In genomic region chr11:68550358-68550757, GRCm38 (mm10) we compare ENCODE assay signal across 14 mouse cellular contexts. TPM values are rescaled to one million over a fixed set of nuclear protein-coding genes. Genes with fewer than 3 reads are reported as not detected.
"Had no signal": no experiment of that assay in that cellular context is flagged by ENCODE, and none has a peak within 500 bp of the region (broad histone marks: within the 10 kb centered on the region; RNA-seq: fewer than 3 reads in every experiment).

No protein-coding gene starts in this region.

- H3K9me3 ChIP-seq: limb, embryonic 15.5 days; liver, embryonic 12.5 days; midbrain, embryonic 12.5 days had no signal

- H3K27me3 ChIP-seq: liver, embryonic 12.5 days had no signal

- H3K4me3 ChIP-seq: limb, embryonic 15.5 days; liver, embryonic 12.5 days; midbrain, embryonic 12.5 days had no signal

- H3K36me3 ChIP-seq: limb, embryonic 15.5 days; liver, embryonic 12.5 days; midbrain, embryonic 12.5 days had no signal

- H3K9ac ChIP-seq: limb, embryonic 15.5 days; liver, embryonic 12.5 days; midbrain, embryonic 12.5 days had no signal

- H3K27ac ChIP-seq: limb, embryonic 15.5 days; liver, embryonic 12.5 days; midbrain, embryonic 12.5 days had no signal

- ATAC-seq: liver, embryonic 12.5 days had no signal

- H3K4me2 ChIP-seq: limb, embryonic 15.5 days; liver, embryonic 12.5 days; midbrain, embryonic 12.5 days had no signal

- H3K4me1 ChIP-seq: liver, embryonic 12.5 days; midbrain, embryonic 12.5 days had no signal

- DNase-seq: kidney, adult 11 months; kidney, adult 9 months; kidney, postnatal 10 days; right cerebral cortex, postnatal 14 days; thymus, postnatal 36 days had no signal

RNA-seq across cellular contexts. Expression of gene Mfsd6l, which starts 5.6 kb away (rescaled TPM):
- total RNA-seq: layer of hippocampus, postnatal 25 days; left cerebral cortex, postnatal 25 days; megakaryocyte-erythroid progenitor cell, adult 5-6 weeks had no signal
- polyA plus RNA-seq: limb, embryonic 11.5 days; liver, embryonic 12.5 days; midbrain, embryonic 12.5 days; neural tube, embryonic 14.5 days had no signal

RNA-seq across cellular contexts. Expression of gene Ccdc42, which starts 36.5 kb away (rescaled TPM):
- total RNA-seq: megakaryocyte-erythroid progenitor cell, adult 5-6 weeks had no signal
- polyA plus RNA-seq: liver, embryonic 16.5 days; neural tube, embryonic 14.5 days had no signal
